Mouse (Mus musculus): Measurements from ENCODE around the gene 1810046K07Rik. TPM values are rescaled to one million over a fixed set of nuclear protein-coding genes. Genes with fewer than 3 reads are reported as not detected.

The 1810046K07Rik gene
- total and polyA plus RNA-seq, 2 experiments from 2014 or later: not detected

DNA sequence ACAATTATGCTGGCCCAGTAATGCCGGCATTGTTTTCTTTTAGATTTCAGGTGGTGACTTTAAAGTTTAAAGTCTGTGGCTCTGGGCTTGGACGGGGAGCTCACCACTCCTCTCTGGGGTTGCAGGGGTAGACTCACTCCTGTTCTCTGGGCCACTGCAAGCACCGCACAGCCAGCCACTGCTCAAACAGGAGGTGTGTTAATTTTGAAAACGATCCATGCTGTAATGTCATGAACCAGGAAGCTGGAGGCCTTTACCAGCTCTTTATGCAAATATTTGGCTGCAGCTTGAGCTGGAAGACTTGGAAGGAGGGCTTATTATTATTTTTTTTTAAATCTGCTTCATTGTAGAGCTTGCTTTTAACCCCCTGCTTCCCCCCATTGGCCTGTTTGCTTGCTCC, 54.0 kb downstream of the 1810046K07Rik start:
- Histone ChIP-seq H3K4me3 (ENCODE audit: low read depth, low read length) (no peak overlapping the region), H3K4me2 (ENCODE audit: low read depth, low read length, poor library complexity, severe bottlenecking) (no peak overlapping the region), H3K27ac (ENCODE audit: low read depth, low read length) (no peak overlapping the region), H3K27me3 (ENCODE audit: insufficient read depth, low read length) (peaks cover 18% of the 10 kb centered on the region), H3K9ac (replicated peaks; ENCODE audit: low read length, poor library complexity, severe bottlenecking) (no peak overlapping the region), H3K36me3 (ENCODE audit: insufficient read depth, low read length) (no peaks in the 10 kb centered on the region), H3K9me3 (ENCODE audit: low read length) (no peaks in the 10 kb centered on the region), H3K4me1 (ENCODE audit: insufficient read depth, low read length) (no peaks in the 10 kb centered on the region)
- no peak for DNase-seq (ENCODE audit: low spot score)
- no peak for TF ChIP-seq CTCF (IDR thresholded peaks at IDR 0.05)
- ATAC-seq (ENCODE audit: low FRiP score): no peak
- WGBS: 23% methylated on average over 4 of the region's 4 CpGs

DNA sequence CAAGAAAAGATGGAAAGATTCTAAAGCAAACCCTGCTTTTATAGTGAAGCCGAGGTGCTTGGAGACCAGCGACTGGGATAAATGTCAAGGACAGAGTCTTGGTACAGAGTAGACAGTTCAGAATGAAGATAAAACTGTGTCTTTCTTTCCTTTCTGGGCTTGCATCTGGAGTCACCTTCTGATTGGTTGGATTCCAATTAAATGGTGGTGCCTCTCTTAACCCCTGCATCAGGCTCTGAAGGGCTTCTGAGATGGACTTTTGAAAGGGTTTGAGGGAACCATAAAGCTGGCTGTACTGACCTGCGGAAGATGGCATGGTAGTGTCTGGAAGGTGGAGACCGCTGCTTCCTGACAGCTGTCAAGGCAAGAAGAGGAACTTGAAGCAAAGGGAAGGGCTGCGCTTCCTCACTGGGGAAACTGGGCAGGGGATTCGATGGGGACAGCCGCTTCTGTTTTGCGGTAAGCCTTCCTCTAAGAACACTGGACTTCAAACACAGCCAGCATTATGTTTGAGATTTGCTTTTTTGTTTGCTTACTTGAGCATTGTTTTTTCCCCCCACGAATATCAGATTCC, 55.0 kb downstream of the 1810046K07Rik start:
- no peak for DNase-seq (ENCODE audit: low spot score)

DNA sequence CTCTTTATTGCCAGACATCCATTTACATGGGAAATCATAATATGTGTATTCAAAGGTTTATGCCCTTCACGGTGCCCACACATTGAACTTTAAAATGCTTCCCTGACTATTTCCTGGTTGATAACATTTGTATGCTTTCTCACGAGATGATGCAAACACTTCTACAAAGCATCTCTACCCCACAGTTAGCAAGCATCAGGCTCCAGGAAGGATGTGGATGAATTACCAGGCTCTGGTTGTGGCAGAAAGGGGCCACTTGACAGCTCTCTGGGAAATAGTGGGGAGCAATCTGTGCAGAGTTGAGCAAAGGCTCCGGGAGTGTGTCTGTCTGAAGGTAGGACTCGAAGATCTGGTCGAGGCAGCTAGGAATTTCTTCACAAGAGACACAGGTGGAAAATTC, 56.6 kb downstream of the 1810046K07Rik start:
- DNase-seq (ENCODE audit: low spot score): no peak

More for the DNA sequence above, 55.0 kb downstream of the 1810046K07Rik start:
- H3K27me3 ChIP-seq (ENCODE audit: insufficient read depth, low read length): peaks cover 10% of the 10 kb centered on the region
- no peak overlapping the region for H3K4me3 ChIP-seq (ENCODE audit: low read depth, low read length)
- no peak overlapping the region for H3K27ac ChIP-seq (ENCODE audit: low read depth, low read length)
- H3K36me3 ChIP-seq (ENCODE audit: insufficient read depth, low read length): no peaks in the 10 kb centered on the region
- no peak for TF ChIP-seq CTCF (IDR thresholded peaks at IDR 0.05)
- H3K4me2 ChIP-seq (ENCODE audit: low read depth, low read length, poor library complexity, severe bottlenecking): no peak overlapping the region
- no peaks in the 10 kb centered on the region for H3K9me3 ChIP-seq (ENCODE audit: low read length)
- no peak for ATAC-seq (ENCODE audit: low FRiP score)
- H3K9ac ChIP-seq (replicated peaks; ENCODE audit: low read length, poor library complexity, severe bottlenecking): no peak overlapping the region
- WGBS: 71% methylated on average over 9 of the region's 9 CpGs
- no peaks in the 10 kb centered on the region for H3K4me1 ChIP-seq (ENCODE audit: insufficient read depth, low read length)

DNA sequence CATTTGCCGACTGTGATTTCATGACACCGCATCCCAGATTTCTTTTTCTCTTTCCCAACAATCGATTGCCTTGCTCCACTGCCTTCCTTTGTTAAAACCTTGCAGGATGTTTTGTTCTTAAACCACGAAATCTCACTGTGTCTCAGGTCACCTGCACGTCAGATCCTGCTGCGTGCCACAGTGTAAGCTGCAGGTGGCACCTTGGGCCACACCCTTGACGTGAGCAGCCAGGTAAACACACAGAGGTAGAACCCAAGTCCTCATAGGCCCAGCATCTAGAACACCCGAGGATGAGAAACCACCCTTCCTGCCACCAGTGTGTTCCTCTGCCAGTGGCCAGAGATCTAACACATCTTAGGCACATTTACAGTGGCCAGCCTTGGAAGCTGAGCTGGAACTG, 57.6 kb downstream of the 1810046K07Rik start:
- Histone ChIP-seq H3K9me3 (ENCODE audit: low read length) (no peaks in the 10 kb centered on the region), H3K4me1 (ENCODE audit: insufficient read depth, low read length) (no peaks in the 10 kb centered on the region), H3K36me3 (ENCODE audit: insufficient read depth, low read length) (no peaks in the 10 kb centered on the region), H3K4me2 (ENCODE audit: low read depth, low read length, poor library complexity, severe bottlenecking) (no peak overlapping the region), H3K27me3 (ENCODE audit: insufficient read depth, low read length) (no peaks in the 10 kb centered on the region), H3K27ac (ENCODE audit: low read depth, low read length) (no peak overlapping the region), H3K9ac (replicated peaks; ENCODE audit: low read length, poor library complexity, severe bottlenecking) (no peak overlapping the region), H3K4me3 (ENCODE audit: low read depth, low read length) (no peak overlapping the region)
- ATAC-seq (ENCODE audit: low FRiP score): no peak
- TF ChIP-seq CTCF (IDR thresholded peaks at IDR 0.05): no peak
- no peak for DNase-seq (ENCODE audit: low spot score)
- WGBS: 40% methylated on average over 8 of the region's 8 CpGs

More for the DNA sequence above, 56.6 kb downstream of the 1810046K07Rik start:
- H3K27me3 ChIP-seq (ENCODE audit: insufficient read depth, low read length): peaks cover 3% of the 10 kb centered on the region; the same call in 1 of the 2 replicates
- H3K9me3 ChIP-seq (ENCODE audit: low read length): no peaks in the 10 kb centered on the region
- TF ChIP-seq CTCF (IDR thresholded peaks at IDR 0.05): no peak
- WGBS: 87% methylated on average over 5 of the region's 5 CpGs
- no peak overlapping the region for H3K4me3 ChIP-seq (ENCODE audit: low read depth, low read length)
- H3K36me3 ChIP-seq (ENCODE audit: insufficient read depth, low read length): no peaks in the 10 kb centered on the region
- H3K4me1 ChIP-seq (ENCODE audit: insufficient read depth, low read length): no peaks in the 10 kb centered on the region
- ATAC-seq (ENCODE audit: low FRiP score): no peak
- H3K4me2 ChIP-seq (ENCODE audit: low read depth, low read length, poor library complexity, severe bottlenecking): no peak overlapping the region
- no peak overlapping the region for H3K9ac ChIP-seq (replicated peaks; ENCODE audit: low read length, poor library complexity, severe bottlenecking)
- H3K27ac ChIP-seq (ENCODE audit: low read depth, low read length): no peak overlapping the region

DNA sequence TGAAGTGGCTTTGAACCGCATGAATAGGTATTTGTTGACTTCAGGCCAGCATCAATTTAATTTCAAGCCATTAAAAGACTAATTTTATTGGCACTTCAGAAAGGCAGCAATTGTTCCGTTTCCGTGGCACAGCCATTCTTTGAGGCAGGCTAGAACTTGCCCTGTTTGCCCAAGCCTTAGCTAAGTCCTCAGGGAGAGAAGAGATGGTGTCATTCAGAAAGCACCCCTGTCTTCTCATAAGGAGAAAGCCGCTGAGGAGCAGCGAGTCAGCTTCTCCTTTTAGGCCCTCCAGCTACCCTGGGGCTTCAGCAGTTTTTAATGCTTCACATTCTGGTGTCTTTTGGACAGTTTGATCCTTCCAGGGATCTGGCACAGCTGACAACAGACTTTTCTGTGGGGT, 59.9 kb downstream of the 1810046K07Rik start:
- no peaks in the 10 kb centered on the region for H3K27me3 ChIP-seq (ENCODE audit: insufficient read depth, low read length)
- H3K27ac ChIP-seq (ENCODE audit: low read depth, low read length): no peak overlapping the region
- no peak for DNase-seq (ENCODE audit: low spot score)
- H3K9ac ChIP-seq (replicated peaks; ENCODE audit: low read length, poor library complexity, severe bottlenecking): no peak overlapping the region
- no peak overlapping the region for H3K4me2 ChIP-seq (ENCODE audit: low read depth, low read length, poor library complexity, severe bottlenecking)
- 73% methylated on average over 5 of the region's 5 CpGs for WGBS
- ATAC-seq (ENCODE audit: low FRiP score): no peak
- no peak for TF ChIP-seq CTCF (IDR thresholded peaks at IDR 0.05)
- no peaks in the 10 kb centered on the region for H3K9me3 ChIP-seq (ENCODE audit: low read length)
- no peaks in the 10 kb centered on the region for H3K36me3 ChIP-seq (ENCODE audit: insufficient read depth, low read length)
- H3K4me1 ChIP-seq (ENCODE audit: insufficient read depth, low read length): no peaks in the 10 kb centered on the region
- no peak overlapping the region for H3K4me3 ChIP-seq (ENCODE audit: low read depth, low read length)

DNA sequence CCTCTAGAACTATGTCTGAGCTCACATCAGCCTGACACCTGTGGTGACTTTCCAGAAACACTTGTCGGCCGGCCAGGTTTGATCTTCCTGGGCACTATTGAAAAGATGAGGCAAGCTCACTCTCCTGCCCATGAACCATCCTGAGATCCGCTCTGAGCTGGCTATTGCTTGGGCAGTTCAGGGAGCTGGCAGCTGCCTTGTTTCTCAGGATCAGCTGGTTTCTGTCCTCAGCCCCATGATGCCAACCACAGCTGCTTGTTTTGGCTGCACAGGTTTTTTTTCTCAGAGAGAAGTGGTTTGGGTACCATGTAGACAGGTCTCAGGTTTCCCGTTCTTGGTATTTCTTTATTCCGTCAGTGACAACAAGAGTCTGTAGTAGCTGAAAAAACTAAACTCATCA, 70.3 kb downstream of the 1810046K07Rik start:
- WGBS: 88% methylated on average over 5 of the region's 5 CpGs
- H3K4me1 ChIP-seq (ENCODE audit: insufficient read depth, low read length): 0 out of 2 replicates have a peak, but pooled peaks cover 4% of the 10 kb centered on the region
- no peaks in the 10 kb centered on the region for H3K9me3 ChIP-seq (ENCODE audit: low read length)
- H3K27ac ChIP-seq (ENCODE audit: low read depth, low read length): no peak overlapping the region
- H3K4me2 ChIP-seq (ENCODE audit: low read depth, low read length, poor library complexity, severe bottlenecking): no peak overlapping the region
- H3K27me3 ChIP-seq (ENCODE audit: insufficient read depth, low read length): no peaks in the 10 kb centered on the region
- no peaks in the 10 kb centered on the region for H3K36me3 ChIP-seq (ENCODE audit: insufficient read depth, low read length)
- TF ChIP-seq CTCF (IDR thresholded peaks at IDR 0.05): no peak
- no peak for DNase-seq (ENCODE audit: low spot score)
- ATAC-seq (ENCODE audit: low FRiP score): no peak
- H3K9ac ChIP-seq (replicated peaks; ENCODE audit: low read length, poor library complexity, severe bottlenecking): no peak overlapping the region
- no peak overlapping the region for H3K4me3 ChIP-seq (ENCODE audit: low read depth, low read length)

Measured in midbrain, postnatal 0 days (tissue).